Mouse (Mus musculus): ENCODE data around the gene Rrm2.

DNA sequence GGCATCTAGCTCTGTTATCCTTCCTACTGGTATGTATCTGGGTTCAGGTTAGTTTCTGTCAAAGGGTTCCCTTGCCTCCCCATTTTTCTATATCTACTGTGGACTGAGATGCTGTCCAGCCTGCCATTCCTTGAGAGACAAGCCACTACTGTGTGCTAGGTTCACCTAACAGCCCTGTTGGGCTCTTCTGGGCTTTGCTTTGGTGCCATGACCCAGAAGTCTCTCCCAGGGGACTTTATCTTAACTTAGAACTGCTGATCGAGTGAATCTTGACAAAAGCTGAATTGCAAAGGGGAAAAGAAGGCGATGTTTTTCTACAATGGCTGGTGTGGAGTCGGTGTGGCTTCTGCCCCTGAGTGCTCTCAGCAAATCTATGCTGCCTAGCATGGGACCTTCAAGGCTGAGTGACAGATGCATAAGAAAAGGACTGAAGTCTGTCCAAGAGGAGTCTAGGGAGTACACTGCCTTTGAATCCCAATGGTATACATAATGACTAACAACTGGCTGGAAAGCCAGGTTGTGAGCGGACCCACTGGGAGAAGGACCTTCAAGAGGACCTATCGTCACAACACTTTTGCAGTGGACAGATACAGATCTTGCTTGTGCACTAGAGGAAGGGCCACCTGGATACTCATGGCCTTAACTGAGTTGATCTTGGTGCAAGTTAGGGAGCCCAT, 6.7 kb downstream of the Rrm2 start:
- no peak for TF ChIP-seq NANOG (IDR thresholded peaks at IDR 0.05; ENCODE audit: borderline replicate concordance, low read length)
- no peak for TF ChIP-seq CTCF (conservative IDR thresholded peaks at IDR 0.05; ENCODE audit: low read length)
